Mouse (Mus musculus): ENCODE results near the gene Prss16.

The Prss16 gene

DNA sequence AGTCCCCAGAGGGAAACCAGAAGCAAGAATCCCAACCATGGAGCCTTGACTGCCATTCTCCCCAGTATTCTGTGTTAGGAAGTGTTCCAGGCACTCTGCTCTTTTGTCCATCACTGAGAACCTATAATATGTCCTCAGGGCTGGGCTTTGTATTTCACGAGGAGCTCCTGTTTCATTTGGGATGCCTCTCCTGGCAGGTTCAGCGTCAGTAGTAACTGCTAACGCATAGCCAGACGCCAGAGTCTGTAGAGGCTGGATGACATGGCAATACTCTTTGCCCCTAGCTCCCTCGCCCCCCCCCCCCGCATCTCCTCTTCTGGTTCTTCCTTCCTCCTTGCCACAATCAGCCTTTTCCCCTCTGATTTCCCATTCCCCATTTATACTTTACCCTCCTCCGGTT lies at the start of gene Prss16:
TSS of gene Prss16 (minus strand) at position 101 of the 400 bp plus-strand sequence.
- DNase-seq (ENCODE audit: low spot score): no peak

DNA sequence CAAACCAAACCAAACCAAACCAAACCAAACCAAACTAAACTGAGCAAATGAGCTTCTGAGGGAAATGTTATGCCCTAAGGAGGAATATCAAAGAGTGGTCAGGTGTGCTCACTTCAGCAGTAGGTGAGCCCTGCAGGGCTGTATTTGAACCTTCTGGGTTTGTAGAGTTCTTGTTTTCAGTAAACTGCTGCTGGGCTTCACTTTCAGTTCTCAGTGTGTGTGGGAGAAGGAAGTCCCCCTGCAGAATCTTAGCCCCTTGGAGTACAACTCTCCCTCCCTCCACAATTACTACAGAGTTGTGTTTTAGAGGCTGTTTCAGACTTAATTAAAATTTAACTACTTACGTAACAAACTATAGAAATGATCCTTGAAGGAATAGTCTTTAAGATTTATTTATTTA lies 44.2 kb upstream of the Prss16 start:
- DNase-seq (ENCODE audit: low spot score): no peak

DNA sequence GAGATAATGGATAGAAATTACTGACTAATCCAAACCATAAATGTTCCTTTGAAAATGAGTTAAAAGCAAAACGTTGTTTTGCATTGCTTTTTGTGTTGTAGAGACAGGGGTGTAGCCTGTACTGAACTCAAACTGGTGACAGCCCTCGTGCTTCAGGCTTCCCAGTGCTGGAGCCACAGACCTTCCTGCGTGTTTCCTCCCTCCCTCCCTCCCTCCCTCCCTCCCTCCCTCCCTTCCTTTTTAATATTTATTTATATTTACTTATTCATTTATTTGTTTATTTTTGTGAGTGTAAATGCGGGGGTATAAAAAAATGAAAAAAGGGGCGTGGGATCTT lies 41.9 kb upstream of the Prss16 start:
- no peak for DNase-seq (ENCODE audit: low spot score)

DNA sequence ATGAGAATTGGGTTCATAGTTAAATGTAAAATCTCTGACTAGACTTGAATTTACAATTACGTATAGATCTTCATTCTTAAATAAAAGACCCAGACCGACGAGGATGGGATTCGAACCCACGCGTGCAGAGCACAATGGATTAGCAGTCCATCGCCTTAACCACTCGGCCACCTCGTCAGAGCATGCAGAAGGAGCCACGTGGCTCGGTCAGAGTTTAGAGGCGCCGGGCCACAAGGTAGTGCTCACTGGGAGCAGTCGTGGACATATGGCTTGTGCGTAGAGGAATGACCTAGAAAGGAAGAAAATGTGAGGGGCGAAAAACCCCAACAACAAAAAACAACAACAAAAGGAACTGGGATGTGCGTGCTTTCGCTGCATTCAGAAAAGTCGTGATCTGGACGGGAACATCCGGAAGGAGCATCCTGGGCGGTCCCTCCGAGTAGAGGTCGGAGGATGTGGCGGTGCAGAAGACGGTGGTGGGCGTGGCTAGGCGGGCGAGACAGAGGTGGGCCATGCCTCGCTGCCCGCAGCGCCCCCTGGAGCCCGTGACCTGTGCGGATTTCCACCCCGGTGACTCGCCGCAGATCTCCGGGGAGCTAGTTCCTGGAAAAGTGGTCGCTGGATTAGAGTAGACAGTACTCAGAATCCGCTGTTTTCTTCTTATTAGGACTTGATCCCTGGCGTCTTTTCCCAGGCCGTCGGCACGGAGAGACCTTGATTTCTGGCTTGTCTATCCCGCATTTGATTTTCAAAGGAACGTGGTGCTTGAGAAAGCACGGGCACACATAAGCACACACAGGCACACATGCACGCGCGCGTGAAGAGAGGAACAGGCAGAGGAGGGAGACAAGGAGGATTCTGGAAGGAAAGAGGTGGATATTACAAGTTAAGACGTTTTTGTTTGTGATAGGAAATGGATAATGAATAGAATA lies 41.3 kb upstream of the Prss16 start:
- DNase-seq (ENCODE audit: low spot score): peak; percentile 92

DNA sequence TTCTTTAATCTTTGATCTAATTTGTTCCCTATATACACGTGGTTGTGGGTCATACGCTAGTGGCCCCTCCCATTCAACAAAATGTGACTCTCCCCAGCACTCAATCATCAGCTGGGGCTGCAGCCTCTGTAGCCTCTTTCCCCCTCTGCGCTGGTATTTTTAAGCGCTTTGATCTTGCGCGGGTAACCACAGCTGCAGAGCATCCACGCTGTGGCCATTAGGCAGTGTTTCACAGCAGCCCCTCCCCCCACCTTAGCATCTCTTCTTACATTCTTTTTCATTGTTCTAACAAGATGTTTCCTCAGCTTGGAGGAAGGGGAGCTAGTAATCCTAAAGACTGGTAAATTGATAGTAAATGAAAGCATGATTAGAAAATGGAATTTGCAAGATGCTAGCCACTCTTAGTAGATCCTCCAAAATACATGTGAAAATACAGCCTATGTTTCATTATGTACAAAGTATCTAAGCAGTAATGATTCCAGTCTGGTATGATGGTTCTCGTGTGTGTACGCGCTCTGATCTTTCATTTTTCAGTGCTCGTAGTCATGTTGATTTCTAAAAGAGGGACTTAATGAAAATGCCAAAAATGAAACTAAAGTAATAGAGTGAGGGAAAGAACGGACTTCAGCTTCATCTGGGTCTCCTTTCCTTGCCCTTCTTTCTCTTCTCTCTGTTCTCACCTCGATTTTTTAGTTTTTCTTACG lies 40.3 kb upstream of the Prss16 start:
- no peak for DNase-seq (ENCODE audit: low spot score)

DNA sequence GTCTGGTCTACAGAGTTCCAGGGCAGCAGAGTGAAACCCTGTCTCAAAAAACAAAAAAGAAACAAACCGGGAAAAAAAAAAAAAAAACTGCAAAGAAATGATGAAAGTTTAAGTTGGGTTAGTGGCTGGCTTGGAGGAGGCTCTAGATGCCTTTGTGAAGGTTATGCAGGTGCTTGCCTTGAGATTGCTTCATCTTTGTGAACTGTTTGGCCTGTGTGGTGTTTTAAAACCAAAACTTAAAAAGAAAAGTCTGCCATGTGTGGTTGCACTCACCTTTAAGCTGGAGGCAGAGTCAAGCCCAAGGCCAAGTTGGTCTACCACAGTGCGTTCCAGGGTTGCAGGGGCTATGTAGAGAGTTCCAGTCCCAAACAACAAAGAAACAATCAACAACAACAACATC lies 39.5 kb upstream of the Prss16 start:
- DNase-seq (ENCODE audit: low spot score): no peak

DNA sequence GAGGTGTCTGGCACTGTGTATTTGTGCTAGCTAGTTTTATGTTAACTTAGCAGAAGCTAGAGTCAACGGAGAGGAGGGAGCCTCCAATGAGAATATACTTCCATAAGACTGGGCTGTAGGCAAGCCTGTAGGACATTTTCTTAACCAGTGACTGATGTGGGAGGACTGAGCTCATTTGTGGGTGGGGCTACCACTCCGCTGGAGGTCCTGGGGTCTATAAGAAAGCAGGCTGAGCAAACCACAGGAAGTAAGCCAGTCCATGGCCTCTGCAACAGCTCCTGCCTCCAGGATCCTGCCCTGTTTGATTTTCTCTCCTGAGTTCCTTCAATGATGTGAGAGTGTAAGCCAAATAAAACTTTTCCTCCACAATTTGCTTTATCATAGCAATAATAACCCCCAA lies 35.8 kb upstream of the Prss16 start:
- no peak for DNase-seq (ENCODE audit: low spot score)

DNA sequence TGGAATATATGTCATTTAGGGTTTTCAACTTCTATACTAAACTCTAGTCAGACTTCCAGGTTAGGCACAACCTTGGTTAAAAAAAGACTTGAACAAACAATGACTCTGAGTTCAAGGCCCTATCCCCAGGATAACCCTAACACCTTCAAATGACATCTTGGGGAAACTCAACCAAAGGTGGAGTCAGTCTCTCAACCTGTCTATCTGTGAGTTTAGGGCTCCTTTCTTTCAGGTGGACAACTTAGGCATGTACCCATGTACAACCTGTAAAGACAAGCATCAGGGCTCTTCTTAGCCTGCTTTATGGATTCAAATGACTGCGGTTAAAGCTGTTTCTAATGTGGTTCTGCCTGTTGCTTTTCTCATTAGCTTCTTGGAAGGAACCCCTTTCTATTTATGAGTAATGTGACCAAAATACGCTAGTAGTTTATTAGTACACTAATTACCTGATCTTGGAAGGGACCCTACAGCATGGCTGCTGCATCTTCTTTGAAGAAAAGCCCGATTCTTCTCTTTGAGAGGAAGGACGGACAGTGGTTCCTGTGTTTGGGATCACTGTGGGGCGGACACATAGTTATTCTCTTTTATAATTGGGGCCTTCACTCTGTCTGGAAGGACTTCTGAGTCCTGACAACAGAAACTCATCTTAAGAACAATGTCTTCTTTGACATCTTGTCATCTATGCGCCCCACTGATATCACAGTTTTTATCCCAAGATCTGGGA lies 35.1 kb upstream of the Prss16 start:
- DNase-seq (ENCODE audit: low spot score): no peak

DNA sequence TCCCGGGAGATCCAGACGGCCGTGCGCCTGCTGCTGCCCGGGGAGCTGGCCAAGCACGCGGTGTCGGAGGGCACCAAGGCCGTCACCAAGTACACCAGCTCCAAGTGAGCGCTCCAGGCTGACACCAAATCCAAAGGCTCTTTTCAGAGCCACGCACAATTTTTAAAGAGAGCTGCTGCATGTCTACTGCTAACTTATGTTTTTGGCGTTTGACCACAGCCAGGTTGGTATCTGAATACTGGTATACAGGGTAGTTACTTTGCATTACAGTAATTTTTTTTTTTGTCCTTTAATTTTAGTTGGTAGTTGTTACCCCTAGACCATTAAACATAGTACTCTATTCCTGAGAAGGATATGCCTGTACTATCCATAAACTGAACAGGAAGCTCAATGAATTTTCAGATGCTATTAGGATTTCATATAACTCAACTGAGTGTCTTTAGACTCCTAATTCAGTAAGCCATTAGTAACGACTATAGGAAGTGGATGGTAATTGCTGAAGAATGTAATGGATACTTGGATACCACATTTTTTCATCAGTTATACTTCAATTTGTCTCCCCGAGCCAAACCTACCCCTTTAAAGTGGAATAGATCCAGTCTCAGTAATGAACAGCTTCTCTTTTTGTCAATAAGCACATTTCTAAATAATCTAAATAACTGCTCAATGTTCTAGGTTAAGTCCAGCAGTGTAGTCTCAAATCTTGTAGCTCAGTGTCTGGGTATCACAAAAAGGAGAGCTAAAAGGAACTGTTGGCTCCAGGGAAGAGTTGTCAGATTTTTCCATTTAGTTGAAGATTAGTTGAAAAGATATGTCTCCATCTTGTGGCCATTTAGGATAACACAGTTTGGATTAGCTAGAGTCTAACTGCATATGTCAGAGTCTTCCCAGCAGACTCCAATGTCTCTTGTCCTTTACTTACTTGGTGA lies 34.2 kb upstream of the Prss16 start:
- no peak for DNase-seq (ENCODE audit: low spot score)

DNA sequence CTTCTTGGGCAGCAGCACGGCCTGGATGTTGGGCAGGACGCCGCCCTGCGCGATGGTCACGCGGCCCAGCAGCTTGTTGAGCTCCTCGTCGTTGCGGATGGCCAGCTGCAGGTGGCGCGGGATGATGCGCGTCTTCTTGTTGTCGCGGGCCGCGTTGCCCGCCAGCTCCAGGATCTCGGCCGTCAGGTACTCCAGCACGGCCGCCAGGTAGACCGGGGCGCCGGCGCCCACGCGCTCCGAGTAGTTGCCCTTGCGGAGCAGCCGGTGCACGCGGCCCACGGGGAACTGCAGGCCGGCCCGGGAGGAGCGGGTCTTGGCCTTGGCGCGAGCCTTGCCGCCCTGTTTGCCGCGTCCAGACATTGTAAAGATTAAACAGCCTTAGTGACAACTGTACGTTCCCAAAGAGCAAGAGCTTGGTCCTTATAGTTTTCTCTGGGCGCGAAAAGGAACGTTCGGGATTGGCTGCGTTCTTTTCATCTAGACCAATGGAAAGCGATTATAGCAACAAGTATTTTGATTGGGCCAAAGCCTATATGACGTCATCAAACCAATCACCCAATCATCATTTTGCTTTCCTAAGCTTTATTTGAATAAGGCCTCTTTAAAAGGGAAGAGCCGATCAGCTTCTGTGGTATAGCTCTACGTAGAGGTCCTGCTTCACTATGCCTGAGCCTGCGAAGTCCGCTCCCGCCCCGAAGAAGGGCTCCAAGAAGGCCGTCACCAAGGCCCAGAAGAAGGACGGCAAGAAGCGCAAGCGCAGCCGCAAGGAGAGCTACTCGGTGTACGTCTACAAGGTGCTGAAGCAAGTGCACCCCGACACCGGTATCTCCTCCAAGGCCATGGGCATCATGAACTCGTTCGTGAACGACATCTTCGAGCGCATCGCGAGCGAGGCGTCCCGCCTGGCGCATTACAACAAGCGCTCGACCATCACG lies 33.3 kb upstream of the Prss16 start, which contains the start of the genes Hist1h2ag and Hist1h2bj:
TSS of gene Hist1h2ag (minus strand) at position 377 of the 935 bp plus-strand sequence.
TSS of gene Hist1h2bj (plus strand) at position 647 of the 935 bp plus-strand sequence.
- peak; percentile 71 for DNase-seq (ENCODE audit: low spot score)

DNA sequence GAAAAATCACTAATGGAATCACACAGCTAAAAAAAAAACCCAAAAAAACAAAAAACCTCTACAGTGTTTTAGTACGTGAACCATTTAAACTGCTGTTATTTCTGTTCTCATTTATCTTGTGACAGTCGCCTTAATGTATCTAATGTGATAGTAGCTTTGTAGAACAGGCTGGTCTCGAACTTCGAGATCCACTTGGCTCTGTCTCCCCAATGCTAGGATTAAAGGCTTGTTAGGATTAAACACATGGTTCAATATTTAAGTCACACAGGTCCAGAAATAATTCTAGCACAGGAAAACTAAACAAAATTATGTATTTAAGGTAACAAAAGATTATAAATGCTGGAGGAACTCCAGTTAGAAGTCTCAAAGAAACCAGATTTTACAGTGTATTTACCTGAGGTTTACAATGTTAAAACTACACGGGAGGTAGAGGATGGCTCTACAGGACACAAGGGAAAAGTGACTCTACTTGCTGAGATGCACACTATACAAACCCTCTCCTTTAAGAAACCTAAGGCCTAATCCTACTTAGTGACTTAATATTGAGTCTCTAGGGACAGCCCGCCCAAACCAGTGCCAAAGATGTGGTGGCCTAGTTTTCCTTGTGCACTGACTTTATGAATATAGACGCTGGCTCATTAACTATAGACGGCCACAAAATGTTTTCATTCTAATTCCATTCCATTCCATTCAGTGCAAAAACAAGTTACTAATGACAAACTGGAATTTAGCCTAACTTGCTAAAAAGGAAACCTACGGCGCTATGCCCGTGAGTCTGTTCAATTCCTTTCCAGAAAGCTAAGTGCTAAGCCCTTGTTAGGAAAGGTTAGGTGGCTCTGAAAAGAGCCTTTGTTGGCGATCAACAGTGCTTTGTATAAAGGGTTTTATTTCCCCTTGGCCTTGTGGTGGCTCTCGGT lies 32.4 kb upstream of the Prss16 start:
- DNase-seq (ENCODE audit: low spot score): no peak

DNA sequence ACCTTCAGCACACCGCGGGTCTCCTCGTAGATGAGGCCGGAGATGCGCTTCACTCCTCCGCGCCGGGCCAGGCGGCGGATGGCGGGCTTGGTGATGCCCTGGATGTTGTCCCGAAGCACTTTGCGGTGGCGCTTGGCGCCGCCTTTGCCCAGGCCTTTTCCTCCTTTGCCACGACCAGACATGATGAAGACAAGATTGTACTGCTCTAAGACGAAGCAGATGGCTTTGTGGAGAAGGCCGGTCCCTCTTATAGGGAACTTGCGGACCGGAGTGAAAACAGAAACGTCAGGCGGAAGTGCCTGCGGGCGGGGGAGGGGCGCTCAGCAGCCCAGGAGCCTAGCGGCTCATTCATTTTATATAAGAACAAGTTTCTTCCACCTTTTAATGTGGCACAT lies 31.6 kb upstream of the Prss16 start, which contains the start of gene Hist1h4i:
TSS of gene Hist1h4i (minus strand) at position 221 of the 395 bp plus-strand sequence.
- DNase-seq (ENCODE audit: low spot score): peak; percentile 96

DNA sequence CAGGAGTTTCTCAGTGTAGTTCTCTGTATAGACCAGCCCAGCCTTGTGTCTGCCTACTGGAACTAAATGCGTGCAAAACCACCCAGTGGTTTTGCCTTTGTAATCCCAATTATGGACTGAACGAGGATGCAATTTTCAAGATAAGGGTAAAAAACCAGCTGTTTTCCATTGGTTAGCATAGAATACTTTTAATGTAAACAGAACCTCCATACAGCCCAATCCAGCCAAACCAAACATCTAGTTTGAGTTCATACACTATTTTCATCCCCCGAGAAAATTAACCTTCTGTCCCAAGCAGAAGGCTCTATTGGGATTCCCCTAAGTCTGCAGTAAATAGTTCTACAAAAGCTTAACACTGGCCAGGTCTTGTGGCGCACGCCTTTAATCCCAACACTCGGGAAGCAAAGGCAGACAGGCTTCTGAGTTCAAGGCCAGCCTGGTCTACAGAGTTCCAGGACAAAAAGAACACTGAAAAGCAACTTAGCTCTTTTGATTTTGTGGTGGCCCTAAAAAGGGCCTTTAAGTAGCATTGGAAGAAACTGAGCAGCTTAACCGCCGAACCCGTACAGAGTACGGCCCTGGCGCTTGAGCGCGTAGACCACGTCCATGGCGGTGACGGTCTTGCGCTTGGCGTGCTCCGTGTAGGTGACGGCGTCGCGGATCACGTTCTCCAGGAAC lies 31.1 kb upstream of the Prss16 start:
- no peak for DNase-seq (ENCODE audit: low spot score)

DNA sequence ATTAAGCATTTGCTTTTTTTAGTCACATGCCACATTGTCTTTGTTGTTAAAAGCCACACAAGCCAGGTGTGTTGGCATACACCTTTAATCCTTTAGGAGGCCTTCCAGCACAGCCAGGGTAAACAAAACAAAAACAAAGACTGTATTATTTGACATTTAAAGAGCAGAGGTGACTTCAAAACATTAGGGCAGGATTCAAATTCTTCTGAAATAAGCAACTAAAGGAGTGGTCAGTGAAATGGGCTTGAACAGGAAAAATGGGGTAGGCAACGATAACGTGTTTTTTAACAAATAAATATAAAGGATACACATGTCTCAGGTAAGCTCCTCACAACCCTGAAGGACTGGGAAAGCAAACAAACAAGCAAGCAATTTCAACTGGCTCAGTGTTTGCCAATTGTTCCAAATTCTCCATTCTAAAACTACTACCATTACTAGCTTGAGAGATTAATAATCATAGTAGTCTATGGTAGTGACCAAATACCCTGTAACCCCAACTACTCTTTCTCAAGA lies 30.5 kb upstream of the Prss16 start:
- DNase-seq (ENCODE audit: low spot score): no peak

DNA sequence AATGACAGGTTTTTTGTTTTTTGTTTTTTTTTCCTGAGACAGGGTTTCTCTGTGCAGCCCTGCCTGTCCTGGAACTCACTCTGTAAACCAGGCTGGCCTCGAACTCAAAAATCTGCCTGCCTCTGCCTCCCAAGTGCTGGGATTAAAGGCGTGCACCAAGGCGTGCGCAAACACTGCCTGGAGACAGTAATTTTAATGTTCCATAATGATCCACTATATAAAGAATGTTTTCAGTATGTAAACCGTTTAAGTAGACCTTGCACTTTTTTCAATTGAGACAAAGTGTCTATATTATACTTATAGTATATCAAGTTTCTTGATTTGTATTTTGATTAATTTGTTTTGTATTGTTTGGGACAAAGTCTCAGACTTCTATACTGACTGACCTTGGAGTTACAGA lies 29.8 kb upstream of the Prss16 start:
- DNase-seq (ENCODE audit: low spot score): no peak

DNA sequence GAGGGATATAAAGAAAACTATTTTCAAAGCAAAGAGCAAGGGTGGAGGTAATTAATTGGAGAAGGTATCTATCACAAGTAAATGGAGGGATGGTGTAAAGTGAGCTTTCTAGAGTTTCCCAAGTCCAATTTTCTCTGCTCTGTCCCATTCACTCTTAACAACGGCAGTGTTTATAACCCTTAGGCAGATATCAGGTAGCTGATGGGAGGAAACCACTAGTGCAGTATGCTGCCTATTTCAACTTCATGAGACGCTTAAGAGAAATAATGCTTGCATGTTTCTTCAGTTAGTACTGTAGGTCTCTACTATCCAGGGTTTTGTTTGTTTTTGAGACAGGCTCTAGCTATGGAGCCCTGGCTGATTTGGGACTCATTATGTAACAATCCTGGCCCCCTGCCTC lies 27.9 kb upstream of the Prss16 start:
- DNase-seq (ENCODE audit: low spot score): no peak

DNA sequence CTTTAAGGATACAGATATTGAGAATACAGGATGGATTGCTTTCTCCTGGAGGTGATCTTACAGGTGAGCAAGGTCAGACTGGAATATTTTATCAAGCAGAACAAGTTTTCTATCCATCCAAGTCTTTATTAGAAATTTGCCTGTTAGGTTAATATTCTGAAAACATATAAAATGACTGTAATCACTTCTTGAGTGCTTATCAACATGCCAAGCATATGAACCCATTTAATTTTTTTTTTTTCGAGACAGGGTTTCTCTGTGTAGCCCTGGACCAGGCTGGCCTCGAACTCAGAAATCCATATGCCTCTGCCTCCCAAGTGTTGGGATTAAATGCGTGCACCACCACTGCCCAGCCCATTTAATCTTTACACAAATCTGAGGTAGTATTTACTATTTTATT lies 27.4 kb upstream of the Prss16 start:
- no peak for DNase-seq (ENCODE audit: low spot score)

All from ovary, postnatal 36 days (tissue).